In the genomic region with DNA sequence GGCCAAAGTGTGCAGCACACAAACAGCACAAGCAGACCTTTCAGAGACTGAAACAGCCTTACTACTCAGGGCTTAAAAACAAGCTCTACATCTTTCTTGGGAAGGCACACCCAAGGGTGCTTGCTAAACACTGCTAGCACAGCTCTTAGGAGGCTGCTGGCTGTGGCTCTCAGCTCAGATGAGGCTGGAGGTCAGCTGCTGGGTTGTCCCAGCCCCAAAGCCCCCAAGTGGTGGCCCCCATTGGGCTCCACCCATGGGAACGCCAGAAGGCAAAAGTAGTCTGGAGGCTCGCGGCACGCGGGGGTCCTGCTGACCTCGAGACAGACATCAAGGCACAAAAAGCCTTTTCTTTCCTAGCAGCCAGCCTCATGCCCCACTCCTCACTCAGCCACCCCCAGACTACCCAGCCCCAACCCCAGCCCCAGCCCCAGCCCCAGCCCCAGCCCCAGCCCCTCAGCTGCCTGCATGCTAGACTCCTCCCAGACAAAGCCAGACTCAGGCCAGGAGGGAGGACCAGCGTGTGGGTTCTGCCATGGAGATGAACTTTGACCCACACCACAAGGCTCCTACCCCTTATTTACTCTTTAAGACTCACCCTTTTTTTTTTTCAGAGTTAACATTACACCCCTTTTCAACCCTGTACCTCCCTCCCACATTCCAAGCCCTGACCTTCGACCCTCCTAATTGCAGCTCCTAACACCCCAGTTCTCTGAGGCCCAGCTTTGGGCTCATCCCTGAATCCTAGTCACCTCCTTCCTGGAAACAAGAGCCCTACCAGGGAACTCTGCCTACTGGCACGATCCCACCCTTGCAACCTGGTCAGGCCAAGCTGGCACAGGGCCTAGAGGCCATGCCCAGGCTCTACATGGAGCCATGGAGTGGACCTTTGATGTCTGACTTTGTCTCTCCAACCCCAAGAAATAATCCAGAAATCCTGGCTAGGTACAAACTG, we compare ENCODE assay signal across 8 mouse cellular contexts. TPM values are rescaled to one million over a fixed set of nuclear protein-coding genes. Genes with fewer than 3 reads are reported as not detected.
DNase-seq lines count a peak whose midpoint lies in the region; ATAC-seq and TF ChIP-seq lines count a peak whose summit lies in the region.

No protein-coding gene starts in this region.

- WGBS in limb, embryonic 11.5 days: 15% methylated on average over 9 of the region's 9 CpGs
- WGBS in stomach, postnatal 0 days: 33% methylated on average over 9 of the region's 9 CpGs

- no peaks in the 10 kb centered on the region for H3K27me3 ChIP-seq in limb, embryonic 11.5 days (ENCODE audit: control insufficient read depth, insufficient read depth, low read length)
- H3K27me3 ChIP-seq in stomach, postnatal 0 days (ENCODE audit: control insufficient read depth, insufficient read depth, low read length): no peaks in the 10 kb centered on the region

- DNase-seq in cerebellum, postnatal 4 days (ENCODE audit: low spot score in 2 of 2): no peak
- peak; percentile 82 for DNase-seq in cerebellum, adult 11-12 months
- peak; percentile 54 to 57 for DNase-seq in heart, postnatal 10 days
- peak; percentile 40 for DNase-seq in limb, embryonic 11.5 days (ENCODE audit: low spot score)
- peak; percentile 67 for DNase-seq in stomach, postnatal 0 days (ENCODE audit: low spot score)
- DNase-seq in left cerebral cortex, adult 2 months (ENCODE audit: extremely low spot score in 1 of 2, low spot score in 2 of 2): no peak
- DNase-seq in right cerebral cortex, adult 18-20 months: no peak

- no peaks in the 10 kb centered on the region for H3K9me3 ChIP-seq in limb, embryonic 11.5 days (ENCODE audit: control insufficient read depth, low read length)
- no peaks in the 10 kb centered on the region for H3K9me3 ChIP-seq in stomach, postnatal 0 days (ENCODE audit: control insufficient read depth, low read length)

- peak overlapping the region; percentile 8 for H3K9ac ChIP-seq in limb, embryonic 11.5 days (ENCODE audit: low read length)
- H3K9ac ChIP-seq in stomach, postnatal 0 days (ENCODE audit: low read length): no peak overlapping the region

- H3K4me2 ChIP-seq in limb, embryonic 11.5 days (ENCODE audit: low read depth, severe bottlenecking): 0 out of 2 replicates have a peak overlapping the region, but pooled peaks have one; percentile 10
- no peak overlapping the region for H3K4me2 ChIP-seq in stomach, postnatal 0 days (replicated peaks; ENCODE audit: low read depth)

- H3K27ac ChIP-seq in limb, embryonic 11.5 days (replicated peaks; ENCODE audit: low read depth, low read length): peak overlapping the region; percentile 78
- peak overlapping the region; percentile 84 for H3K27ac ChIP-seq in stomach, postnatal 0 days (replicated peaks)
- H3K27ac ChIP-seq in left cerebral cortex, adult 2 months: no peak overlapping the region; the same call in 1 of the 2 replicates

- H3K4me1 ChIP-seq in limb, embryonic 11.5 days (ENCODE audit: control insufficient read depth, insufficient read depth, low read length): peaks cover 58% of the 10 kb centered on the region
- H3K4me1 ChIP-seq in stomach, postnatal 0 days (replicated peaks; ENCODE audit: control insufficient read depth, insufficient read depth): peaks cover 30% of the 10 kb centered on the region

- peak; percentile 27; the same call in 1 of the 2 replicates for ATAC-seq in cerebellum, adult (ENCODE audit: insufficient number of reproducible peaks, low FRiP score, low TSS enrichment)
- ATAC-seq in limb, embryonic 11.5 days (ENCODE audit: insufficient number of reproducible peaks, low FRiP score, low TSS enrichment, low read depth): 0 out of 2 replicates have a peak, but pooled peaks have one; percentile 52
- ATAC-seq in stomach, postnatal 0 days (ENCODE audit: low FRiP score, low TSS enrichment): peak; percentile 70

- H3K4me3 ChIP-seq in limb, embryonic 11.5 days (ENCODE audit: low read depth, low read length): no peak overlapping the region
- H3K4me3 ChIP-seq in stomach, postnatal 0 days (ENCODE audit: low read depth, low read length): no peak overlapping the region
- H3K4me3 ChIP-seq in left cerebral cortex, adult 2 months: no peak overlapping the region

- intact Hi-C loops in heart, postnatal 10 days (cut with DNase I): no loop called here
- intact Hi-C loops in left cerebral cortex, adult 2 months (cut with DNase I): no loop called here

- no peak for TF ChIP-seq CTCF in stomach, postnatal 0 days (IDR thresholded peaks at IDR 0.05; ENCODE audit: low read depth)
- no peak for TF ChIP-seq CTCF in left cerebral cortex, adult 2 months (IDR thresholded peaks at IDR 0.05)

- H3K36me3 ChIP-seq in limb, embryonic 11.5 days (ENCODE audit: control insufficient read depth, insufficient read depth, low read length): peaks cover 9% of the 10 kb centered on the region
- no peaks in the 10 kb centered on the region; the same call in 1 of the 2 replicates for H3K36me3 ChIP-seq in stomach, postnatal 0 days (ENCODE audit: control insufficient read depth, insufficient read depth, low read length)

- TF ChIP-seq EP300 in stomach, postnatal 0 days (optimal IDR thresholded peaks at IDR 0.05): no peak

RNA-seq across cellular contexts. Expression of a gene that starts 57.4 kb away (rescaled TPM):
- not detected for total RNA-seq in heart, postnatal 10 days (2021)
- polyA plus RNA-seq in limb, embryonic 11.5 days (2014; fragmentation: Nextera tagmentation; extraction: Ambion mirVana): not detected in 2 replicates
- not detected in 2 replicates for polyA plus RNA-seq in stomach, postnatal 0 days (2015; fragmentation: Nextera tagmentation; extraction: Ambion mirVana)
- total RNA-seq in left cerebral cortex, adult 2 months (2021): not detected

Comparison
In these comparisons a context has a peak if more than half of its experiments do, and no peak if none do; other contexts are left out.
1. DNase-seq: peak in cerebellum, adult 11-12 months (single experiment), heart, postnatal 10 days (2 of 2), limb, embryonic 11.5 days (single experiment) and stomach, postnatal 0 days (single experiment); none in cerebellum, postnatal 4 days (0 of 2), left cerebral cortex, adult 2 months (0 of 2) and right cerebral cortex, adult 18-20 months (single experiment).
2. Peak in every context shown above with its lines, with median percentiles within 50 percentile points of each other: ATAC-seq.